Mouse (Mus musculus) embryo, embryonic 10.5 days (tissue): ENCODE measurements around the gene Cyth1.

Experiments
- DNase-seq: peaks from one replicate; pipeline ENCODE4 v3.0.0-alpha.2; 2015; ENCODE audit warnings: low spot score

Cyth1 gene

GRCm38 (mm10) chr11:118222917-118223316, 25.5 kb downstream of the Cyth1 start:
- no peak for DNase-seq

GRCm38 (mm10) chr11:118222351-118222885, 26.0 kb downstream of the Cyth1 start:
- DNase-seq, result no peak

GRCm38 (mm10) chr11:118220561-118221262, 27.7 kb downstream of the Cyth1 start:
- peak; percentile 78 for DNase-seq

- no peak for DNase-seq
These were observed 29.3 kb downstream of the Cyth1 start for GRCm38 (mm10) chr11:118219066-118219465.

GRCm38 (mm10) chr11:118216468-118216867, 31.9 kb downstream of the Cyth1 start:
- DNase-seq, result no peak

GRCm38 (mm10) chr11:118215928-118216458, 32.4 kb downstream of the Cyth1 start:
- DNase-seq, result no peak

GRCm38 (mm10) chr11:118212636-118213112, 35.7 kb downstream of the Cyth1 start:
- DNase-seq, result no peak

- DNase-seq, result no peak
These were observed 36.4 kb downstream of the Cyth1 start for GRCm38 (mm10) chr11:118211749-118212635.

- DNase-seq, result no peak
These were observed 37.4 kb downstream of the Cyth1 start for GRCm38 (mm10) chr11:118210962-118211361.

- DNase-seq, result no peak
These were observed 38.3 kb downstream of the Cyth1 start for GRCm38 (mm10) chr11:118210116-118210515.

- DNase-seq, result no peak
These were observed 39.0 kb downstream of the Cyth1 start for GRCm38 (mm10) chr11:118209376-118209775.

GRCm38 (mm10) chr11:118208672-118209272, 39.6 kb downstream of the Cyth1 start:
- DNase-seq, result peak; percentile 62

GRCm38 (mm10) chr11:118207424-118208033, 40.9 kb downstream of the Cyth1 start:
- DNase-seq, result no peak

GRCm38 (mm10) chr11:118206267-118206666, 42.1 kb downstream of the Cyth1 start:
- no peak for DNase-seq

GRCm38 (mm10) chr11:118203469-118203868, 44.9 kb downstream of the Cyth1 start:
- no peak for DNase-seq

GRCm38 (mm10) chr11:118202410-118203233, 45.8 kb downstream of the Cyth1 start:
- DNase-seq, result peak; percentile 87

- DNase-seq, result no peak
These were observed 46.5 kb downstream of the Cyth1 start for GRCm38 (mm10) chr11:118201833-118202409.

GRCm38 (mm10) chr11:118200834-118201830, 47.3 kb downstream of the Cyth1 start:
- DNase-seq, result no peak

- DNase-seq, result peak; percentile 48
These were observed 50.1 kb downstream of the Cyth1 start for GRCm38 (mm10) chr11:118198296-118198600.
